Mouse (Mus musculus): ENCODE data around the gene Kera. TPM values are rescaled to one million over a fixed set of nuclear protein-coding genes. Genes with fewer than 3 reads are reported as not detected.

Kera gene
- polyA plus RNA-seq (2012; rRNA removed) = not detected in 2 replicates

DNA sequence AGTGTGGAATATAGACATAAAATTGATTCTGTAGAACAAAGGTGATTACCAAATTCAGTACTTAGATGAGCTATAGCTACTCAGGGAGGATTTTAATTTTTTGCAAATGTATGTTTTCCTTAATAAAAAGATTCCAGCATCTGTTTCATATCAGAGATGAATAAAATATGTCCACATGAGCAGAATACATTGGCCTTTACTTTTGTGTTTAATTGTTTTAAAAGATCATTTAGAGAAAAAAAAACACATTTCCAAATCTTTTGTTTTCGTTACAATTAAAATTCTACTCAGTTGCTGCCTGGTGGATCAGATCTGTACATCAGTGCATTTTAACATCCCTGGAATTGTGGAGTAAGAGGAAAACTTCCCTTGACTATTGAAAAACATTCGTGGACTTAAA, at the start of gene Kera:
Gene Kera, plus strand, starts transcription at position 301 of the 400 bp plus-strand sequence.
- TF ChIP-seq CTCF (IDR thresholded peaks at IDR 0.05; ENCODE audit: control insufficient read depth, insufficient read depth, insufficient replicate concordance, low read depth, low read length) = no peak
- TF ChIP-seq POLR2A (IDR thresholded peaks at IDR 0.05; ENCODE audit: control insufficient read depth, low read depth, low read length) = no peak
- no peaks in the 10 kb centered on the region for H3K27me3 ChIP-seq (ENCODE audit: control insufficient read depth, insufficient read depth, low read length)
- no peaks in the 10 kb centered on the region for H3K4me1 ChIP-seq (ENCODE audit: control insufficient read depth, insufficient read depth, low read length)
- no peak within 1 kb of the TSS for H3K4me3 ChIP-seq (ENCODE audit: control insufficient read depth, low read depth, low read length)
- no peaks in the 10 kb centered on the region for H3K36me3 ChIP-seq (ENCODE audit: control insufficient read depth, insufficient read depth, low read length)
- no peak within 1 kb of the TSS for H3K27ac ChIP-seq (ENCODE audit: control insufficient read depth, insufficient read depth, low read depth, low read length)

DNA sequence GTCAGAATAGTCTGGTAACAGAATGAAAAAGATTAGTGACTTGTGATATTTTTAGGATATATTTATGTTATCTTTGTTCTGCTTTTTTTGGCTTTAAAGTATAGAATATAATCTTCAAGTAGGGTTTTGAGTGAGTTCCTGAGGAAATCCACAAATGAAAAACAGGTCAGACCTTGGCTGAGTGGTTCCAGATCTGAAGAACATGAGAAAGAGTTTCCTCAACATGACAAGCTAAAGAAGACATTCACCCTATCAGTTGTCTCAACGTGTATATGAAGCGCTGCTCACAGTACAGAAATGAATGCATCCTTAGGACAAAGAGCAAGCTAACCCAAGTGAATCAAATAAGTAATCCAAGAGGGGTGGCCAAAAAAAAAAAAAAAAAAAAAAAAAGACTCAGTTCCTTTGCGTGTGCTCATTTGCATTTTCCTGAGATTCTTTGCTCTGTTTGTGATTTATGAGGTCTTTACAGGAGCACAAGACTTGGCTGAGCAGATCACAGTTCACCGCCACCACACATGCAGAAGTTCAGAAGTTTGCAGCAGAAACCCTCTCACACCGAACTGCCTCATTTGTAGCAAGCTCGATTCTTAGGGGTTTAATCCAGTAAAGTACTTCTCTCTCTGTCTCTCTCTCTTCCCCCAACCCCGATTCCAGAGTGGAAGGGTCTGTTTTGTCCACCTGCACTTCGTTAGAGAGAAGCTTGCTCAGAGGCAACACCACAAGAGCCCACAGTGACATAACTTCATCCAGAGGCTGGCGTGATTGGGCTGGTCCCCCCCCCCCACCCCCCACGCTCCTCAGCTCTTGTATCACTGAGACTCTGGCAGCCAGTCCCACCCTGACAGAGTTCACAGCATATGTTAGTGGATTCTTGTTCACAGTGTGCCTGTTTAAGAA, 41.5 kb upstream of the Kera start, which contains the start of gene Lum:
Gene Lum, plus strand, starts transcription at position 172 of the 900 bp plus-strand sequence.
- Histone ChIP-seq H3K4me1 (ENCODE audit: control insufficient read depth, insufficient read depth, low read length) (no peaks in the 10 kb centered on the region; the same call in 1 of the 2 replicates), H3K27me3 (ENCODE audit: control insufficient read depth, insufficient read depth, low read length) (no peaks in the 10 kb centered on the region), H3K4me3 (ENCODE audit: control insufficient read depth, low read depth, low read length) (no peak within 1 kb of the TSS), H3K36me3 (ENCODE audit: control insufficient read depth, insufficient read depth, low read length) (no peaks in the 10 kb centered on the region), H3K27ac (ENCODE audit: control insufficient read depth, insufficient read depth, low read depth, low read length) (no peak within 1 kb of the TSS)
- no peak for TF ChIP-seq POLR2A (IDR thresholded peaks at IDR 0.05; ENCODE audit: control insufficient read depth, low read depth, low read length)
- no peak for TF ChIP-seq CTCF (IDR thresholded peaks at IDR 0.05; ENCODE audit: control insufficient read depth, insufficient read depth, insufficient replicate concordance, low read depth, low read length)

DNA sequence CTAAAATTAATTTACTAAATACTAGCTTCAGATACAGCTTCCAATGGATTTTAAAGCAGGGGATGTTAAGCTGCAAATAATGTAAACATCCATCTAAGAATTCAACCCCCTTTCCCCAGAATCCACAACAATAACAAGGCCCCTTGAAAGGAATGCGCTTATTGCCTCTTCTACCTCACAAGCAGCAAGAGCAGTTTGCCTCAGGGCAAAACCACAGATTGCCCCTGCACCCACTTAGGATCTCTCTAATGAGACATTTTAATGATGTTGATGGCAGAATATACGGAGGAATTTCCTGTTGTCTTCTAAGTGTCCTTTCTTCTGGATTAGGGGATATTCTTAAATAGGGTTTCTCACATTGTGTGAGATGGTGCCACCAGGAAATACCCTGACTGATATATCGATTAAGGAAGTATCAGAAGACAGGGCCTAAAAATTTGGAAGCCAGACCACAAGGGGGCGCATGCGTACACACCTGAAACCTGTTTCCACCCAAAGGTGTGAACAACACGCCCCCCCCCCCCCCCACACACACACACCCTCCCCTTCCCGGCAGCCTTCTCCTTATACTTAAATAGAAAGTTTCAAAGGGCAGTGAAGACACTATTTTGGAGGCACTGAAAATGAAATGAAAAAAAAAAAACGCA, 39.1 kb upstream of the Kera start:
- no peaks in the 10 kb centered on the region for H3K27me3 ChIP-seq (ENCODE audit: control insufficient read depth, insufficient read depth, low read length)
- TF ChIP-seq CTCF (IDR thresholded peaks at IDR 0.05; ENCODE audit: control insufficient read depth, insufficient read depth, insufficient replicate concordance, low read depth, low read length) = no peak
- no peaks in the 10 kb centered on the region; the same call in 1 of the 2 replicates for H3K4me1 ChIP-seq (ENCODE audit: control insufficient read depth, insufficient read depth, low read length)
- H3K4me3 ChIP-seq (ENCODE audit: control insufficient read depth, low read depth, low read length) = no peak overlapping the region
- H3K27ac ChIP-seq (ENCODE audit: control insufficient read depth, insufficient read depth, low read depth, low read length) = no peak overlapping the region
- no peaks in the 10 kb centered on the region for H3K36me3 ChIP-seq (ENCODE audit: control insufficient read depth, insufficient read depth, low read length)

DNA sequence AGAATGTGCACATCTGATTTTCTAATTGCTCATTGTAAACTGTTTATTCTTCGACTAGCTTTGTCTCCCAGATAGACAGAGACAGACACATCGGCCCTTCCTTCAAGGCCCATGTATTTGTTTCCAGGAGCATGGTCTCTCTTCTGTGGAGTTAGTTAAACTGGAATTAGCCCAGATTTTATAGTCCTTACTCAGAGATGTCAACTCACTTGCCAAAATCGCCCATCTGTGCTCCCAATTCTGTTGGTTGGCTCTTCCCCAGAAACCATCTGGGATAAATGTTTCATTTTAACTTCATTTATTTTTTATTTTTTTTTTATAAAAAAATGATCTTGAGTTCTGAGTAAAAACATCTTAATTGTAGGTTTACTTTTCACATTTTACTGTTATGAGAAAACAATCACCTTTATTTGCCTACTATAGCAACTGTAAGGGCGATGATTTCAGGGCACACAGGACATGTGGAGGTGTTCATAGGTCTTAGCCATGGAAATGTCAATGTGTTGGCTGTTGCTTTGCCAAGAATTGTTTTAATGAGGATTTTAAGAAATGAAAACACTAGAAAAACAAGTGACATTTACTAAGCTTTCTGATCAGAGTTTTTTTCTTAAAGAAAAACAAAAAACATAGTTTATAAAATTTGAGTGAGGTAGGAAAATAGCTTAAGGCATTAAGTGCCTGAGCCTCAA, 24.0 kb upstream of the Kera start:
- TF ChIP-seq CTCF (IDR thresholded peaks at IDR 0.05; ENCODE audit: control insufficient read depth, insufficient read depth, insufficient replicate concordance, low read depth, low read length) (no peak), POLR2A (IDR thresholded peaks at IDR 0.05; ENCODE audit: control insufficient read depth, low read depth, low read length) (no peak)
- Histone ChIP-seq H3K27me3 (ENCODE audit: control insufficient read depth, insufficient read depth, low read length) (no peaks in the 10 kb centered on the region), H3K4me3 (ENCODE audit: control insufficient read depth, low read depth, low read length) (no peak overlapping the region)

DNA sequence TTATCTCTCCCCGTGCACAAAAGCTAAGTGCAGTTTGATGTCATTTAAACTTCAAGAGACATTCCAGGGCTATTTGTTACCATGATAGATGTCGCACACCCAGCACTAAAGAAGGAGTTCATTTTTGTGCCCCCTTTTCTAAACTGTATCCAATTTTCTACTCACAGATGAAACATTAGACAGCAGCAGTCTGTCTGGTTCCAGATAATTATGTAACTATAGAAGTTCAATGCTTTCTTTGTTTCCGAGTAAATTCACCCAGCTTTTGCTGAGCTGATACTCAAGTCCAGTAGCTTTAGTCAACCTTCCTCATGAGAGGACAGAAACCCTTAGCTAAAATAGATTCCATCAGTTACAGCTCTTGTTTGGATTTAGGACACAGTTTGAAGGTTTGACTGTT, 22.5 kb upstream of the Kera start:
- no peak overlapping the region for H3K27ac ChIP-seq (ENCODE audit: control insufficient read depth, insufficient read depth, low read depth, low read length)
- no peaks in the 10 kb centered on the region for H3K36me3 ChIP-seq (ENCODE audit: control insufficient read depth, insufficient read depth, low read length)
- H3K4me3 ChIP-seq (ENCODE audit: control insufficient read depth, low read depth, low read length) = no peak overlapping the region
- H3K27me3 ChIP-seq (ENCODE audit: control insufficient read depth, insufficient read depth, low read length) = no peaks in the 10 kb centered on the region
- TF ChIP-seq CTCF (IDR thresholded peaks at IDR 0.05; ENCODE audit: control insufficient read depth, insufficient read depth, insufficient replicate concordance, low read depth, low read length) (no peak), POLR2A (IDR thresholded peaks at IDR 0.05; ENCODE audit: control insufficient read depth, low read depth, low read length) (no peak)
- no peaks in the 10 kb centered on the region for H3K4me1 ChIP-seq (ENCODE audit: control insufficient read depth, insufficient read depth, low read length)

More for the DNA sequence above, 24.0 kb upstream of the Kera start:
- Histone ChIP-seq H3K36me3 (ENCODE audit: control insufficient read depth, insufficient read depth, low read length) (no peaks in the 10 kb centered on the region), H3K27ac (ENCODE audit: control insufficient read depth, insufficient read depth, low read depth, low read length) (no peak overlapping the region), H3K4me1 (ENCODE audit: control insufficient read depth, insufficient read depth, low read length) (no peaks in the 10 kb centered on the region)

DNA sequence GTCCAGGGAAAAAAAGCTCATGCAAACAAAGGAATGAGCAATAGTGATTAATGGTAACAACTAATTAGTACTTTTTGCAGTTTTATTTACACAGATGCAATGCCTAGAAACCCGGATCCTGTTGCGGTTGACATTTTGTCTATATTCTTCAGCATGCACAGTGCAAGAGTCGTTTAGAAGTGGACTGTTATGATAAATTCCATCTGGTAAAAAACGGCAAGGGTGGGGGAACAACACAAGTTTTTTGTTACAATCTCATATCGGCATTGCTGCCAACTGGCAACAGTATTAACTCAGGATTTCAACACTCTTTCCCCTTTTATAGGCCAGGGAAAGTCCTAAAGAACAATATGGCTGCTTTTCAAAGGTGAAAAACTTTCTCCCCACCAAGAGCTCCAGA, 19.5 kb upstream of the Kera start:
- Histone ChIP-seq H3K4me1 (ENCODE audit: control insufficient read depth, insufficient read depth, low read length) (no peaks in the 10 kb centered on the region), H3K4me3 (ENCODE audit: control insufficient read depth, low read depth, low read length) (no peak overlapping the region), H3K27me3 (ENCODE audit: control insufficient read depth, insufficient read depth, low read length) (no peaks in the 10 kb centered on the region), H3K27ac (ENCODE audit: control insufficient read depth, insufficient read depth, low read depth, low read length) (no peak overlapping the region), H3K36me3 (ENCODE audit: control insufficient read depth, insufficient read depth, low read length) (no peaks in the 10 kb centered on the region)
- no peak for TF ChIP-seq POLR2A (IDR thresholded peaks at IDR 0.05; ENCODE audit: control insufficient read depth, low read depth, low read length)

DNA sequence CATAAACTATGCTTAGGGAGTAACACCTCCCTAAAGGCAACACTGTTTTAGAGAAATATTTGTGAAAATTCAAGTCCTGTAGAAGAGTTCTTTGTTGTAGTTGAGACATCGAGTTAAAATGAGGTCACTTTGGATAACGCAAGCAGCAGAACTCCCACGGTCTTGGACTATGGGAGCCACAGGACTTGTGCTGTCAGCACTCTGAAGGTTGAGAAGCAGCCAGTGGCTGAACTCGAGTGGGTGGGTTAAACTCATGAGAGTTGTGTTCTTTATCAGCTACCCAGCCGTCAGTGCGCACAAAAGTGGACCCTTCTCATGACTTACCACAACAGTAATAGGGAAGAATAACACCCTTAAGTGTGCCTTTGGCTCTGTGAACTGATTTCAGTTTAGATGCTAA, 17.1 kb upstream of the Kera start:
- H3K27ac ChIP-seq (ENCODE audit: control insufficient read depth, insufficient read depth, low read depth, low read length) = no peak overlapping the region
- H3K27me3 ChIP-seq (ENCODE audit: control insufficient read depth, insufficient read depth, low read length) = no peaks in the 10 kb centered on the region
- TF ChIP-seq POLR2A (IDR thresholded peaks at IDR 0.05; ENCODE audit: control insufficient read depth, low read depth, low read length) = no peak
- TF ChIP-seq CTCF (IDR thresholded peaks at IDR 0.05; ENCODE audit: control insufficient read depth, insufficient read depth, insufficient replicate concordance, low read depth, low read length) = no peak
- H3K36me3 ChIP-seq (ENCODE audit: control insufficient read depth, insufficient read depth, low read length) = no peaks in the 10 kb centered on the region
- no peak overlapping the region for H3K4me3 ChIP-seq (ENCODE audit: control insufficient read depth, low read depth, low read length)
- H3K4me1 ChIP-seq (ENCODE audit: control insufficient read depth, insufficient read depth, low read length) = no peaks in the 10 kb centered on the region
